Mouse (Mus musculus) lung, embryonic 16.5 days (tissue): ENCODE measurements at regions not wholly inside any gene's neighbourhood (a gene's known extent, or its start where the extent isn't known, plus 50 kb on each side); places are given as distances from the start of the nearest gene placed in this dataset.

Experiments used
- ATAC-seq: fragments of 200-750 bp; cut with Nextera tagmentation; 2 replicates; pipeline ENCODE4 v1.8.0; 2017; ENCODE audit warnings: low read depth, mild to moderate bottlenecking, moderate library complexity
- H3K27ac ChIP-seq: fragments of 300-500 bp; sonication (generic); 2 replicates; pipeline ENCODE4 v1.5.1; 2014; ENCODE audit warnings: mild to moderate bottlenecking, control low read depth, low read length
- H3K27me3 ChIP-seq: fragments of 300-500 bp; sonication (generic); 2 replicates; pipeline ENCODE4 v1.6.1; 2014; ENCODE audit warnings: low read depth, low read length, mixed read lengths; ENCODE audit not compliant: control insufficient read depth, insufficient read depth
- H3K36me3 ChIP-seq: fragments of 300-500 bp; sonication (generic); 2 replicates; pipeline ENCODE4 v1.6.1; 2014; ENCODE audit warnings: low read length; ENCODE audit not compliant: control insufficient read depth, insufficient read depth
- H3K4me1 ChIP-seq: fragments of 300-500 bp; sonication (generic); replicated peaks from 2 replicates; pipeline ENCODE4 v1.6.1; 2014; ENCODE audit warnings: low read length, mixed read lengths; ENCODE audit not compliant: control insufficient read depth, insufficient read depth
- H3K4me2 ChIP-seq: fragments of 300-500 bp; sonication (generic); 2 replicates; pipeline ENCODE4 v1.6.1; 2014; ENCODE audit warnings: low read depth, low read length, control low read depth
- H3K4me3 ChIP-seq: fragments of 300-500 bp; sonication (generic); 2 replicates; pipeline ENCODE4 v1.5.1; 2014; ENCODE audit warnings: mild to moderate bottlenecking, low read length, control low read depth
- H3K9ac ChIP-seq: fragments of 300-500 bp; sonication (generic); 2 replicates; pipeline ENCODE4 v1.6.1; 2014; ENCODE audit warnings: low read length, control low read depth
- H3K9me3 ChIP-seq: fragments of 300-500 bp; sonication (generic); 2 replicates; pipeline ENCODE4 v1.6.1; 2016; ENCODE audit warnings: low read length; ENCODE audit not compliant: control insufficient read depth
- WGBS: fragments of 180-500 bp; shearing (Covaris S2); extraction: QIAGEN DNeasy Blood & Tissue Kit; methylation state at CpG from one replicate; pipeline ENCODE4 v1.1.7; 2014; 5-methylcytosine and 5-hydroxymethylcytosine counted together

DNA sequence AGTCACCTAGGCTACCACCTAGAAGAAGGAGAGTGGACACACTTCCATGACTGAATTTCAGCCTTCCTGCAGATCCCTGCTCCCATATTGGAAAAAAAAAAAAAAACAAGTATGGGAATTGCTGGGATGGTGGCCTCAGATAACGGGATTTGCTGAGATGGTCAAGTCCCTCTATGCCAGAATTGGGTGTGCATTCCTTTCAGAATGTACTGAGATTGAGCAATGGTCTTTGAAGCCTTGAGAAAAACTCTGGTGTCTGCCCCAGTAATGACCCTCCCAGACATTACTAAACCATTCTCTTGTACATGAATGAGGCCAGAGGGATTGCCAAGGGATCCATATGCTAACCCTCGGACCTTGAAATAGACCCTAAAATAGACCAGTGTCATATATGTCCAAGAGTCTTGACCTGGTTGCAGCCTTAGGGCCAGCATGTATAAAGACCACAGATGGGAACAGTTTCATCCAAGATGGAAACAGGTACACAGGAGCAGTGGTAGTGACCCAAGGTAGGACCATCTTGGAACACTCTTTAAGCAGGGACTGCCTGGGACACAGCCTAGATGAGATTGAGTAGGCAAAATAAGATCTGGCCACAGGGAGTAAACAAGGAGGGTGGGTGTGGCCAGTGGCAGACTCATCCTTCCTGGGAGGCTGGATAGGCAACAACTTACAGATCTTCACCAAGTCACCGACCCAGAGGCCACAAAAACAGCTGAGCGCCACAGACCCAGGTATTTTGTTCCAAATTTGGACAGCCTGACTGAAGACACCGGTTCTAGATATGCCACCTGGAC lies 882.9 kb upstream of the 9430069I07Rik start:
- H3K4me3 ChIP-seq = no peak overlapping the region
- H3K4me2 ChIP-seq = no peak overlapping the region
- H3K27me3 ChIP-seq = no peaks in the 10 kb centered on the region
- no peaks in the 10 kb centered on the region for H3K4me1 ChIP-seq
- no peak overlapping the region for H3K27ac ChIP-seq
- WGBS = 83% methylated on average over 5 of the region's 5 CpGs
- H3K36me3 ChIP-seq = no peaks in the 10 kb centered on the region
- H3K9me3 ChIP-seq = no peaks in the 10 kb centered on the region
- ATAC-seq = peak; percentile 52; the same call in 1 of the 2 replicates
- no peak overlapping the region for H3K9ac ChIP-seq

GRCm38 (mm10) chr15:35238691-35239090 lies 881.0 kb upstream of the 9430069I07Rik start:
- Histone ChIP-seq H3K27ac (no peak overlapping the region), H3K9ac (no peak overlapping the region), H3K36me3 (no peaks in the 10 kb centered on the region), H3K4me1 (no peaks in the 10 kb centered on the region), H3K4me2 (no peak overlapping the region), H3K4me3 (no peak overlapping the region), H3K27me3 (no peaks in the 10 kb centered on the region), H3K9me3 (no peaks in the 10 kb centered on the region)
- ATAC-seq = no peak
- WGBS = 81% methylated on average over 1 of the region's 1 CpGs

GRCm38 (mm10) chr15:35233968-35234696 lies 876.5 kb upstream of the 9430069I07Rik start:
- Histone ChIP-seq H3K4me1 (no peaks in the 10 kb centered on the region), H3K36me3 (no peaks in the 10 kb centered on the region), H3K27ac (no peak overlapping the region), H3K9ac (no peak overlapping the region), H3K4me2 (no peak overlapping the region), H3K9me3 (no peaks in the 10 kb centered on the region), H3K4me3 (no peak overlapping the region), H3K27me3 (no peaks in the 10 kb centered on the region)
- WGBS = 57% methylated on average over 2 of the region's 2 CpGs
- ATAC-seq = peak; percentile 78

DNA sequence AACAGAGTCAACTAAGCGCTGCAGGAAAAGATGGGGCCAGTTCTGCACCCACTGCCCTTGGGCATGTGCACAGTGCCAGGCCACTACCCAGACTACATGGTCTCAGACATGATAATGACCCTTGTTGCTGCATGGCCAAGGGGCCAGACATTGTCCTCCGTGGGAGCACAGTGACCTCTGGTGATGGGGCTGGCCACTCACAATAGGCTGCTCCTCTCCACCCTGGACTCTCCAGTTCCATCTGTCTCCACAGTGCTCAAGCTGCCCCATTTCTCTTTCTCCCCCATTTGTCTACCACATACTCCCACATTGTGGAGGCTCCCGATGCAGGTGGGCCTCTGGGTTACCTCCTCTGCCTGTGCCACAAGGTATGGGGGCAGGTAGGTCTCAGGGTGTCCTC lies 871.9 kb upstream of the 9430069I07Rik start:
- no peak for ATAC-seq
- Histone ChIP-seq H3K9me3 (no peaks in the 10 kb centered on the region), H3K27me3 (no peaks in the 10 kb centered on the region), H3K4me2 (no peak overlapping the region), H3K27ac (no peak overlapping the region), H3K4me3 (no peak overlapping the region), H3K9ac (no peak overlapping the region), H3K36me3 (no peaks in the 10 kb centered on the region), H3K4me1 (no peaks in the 10 kb centered on the region)
- 81% methylated on average over 3 of the region's 3 CpGs for WGBS
